Mouse (Mus musculus): ENCODE results near the gene Mbtps1. TPM values are rescaled to one million over a fixed set of nuclear protein-coding genes. Genes with fewer than 3 reads are reported as not detected.

Mbtps1 gene
- total and polyA plus RNA-seq, 3 experiments, result 40.2 to 108 (median 98.7) TPM

DNA sequence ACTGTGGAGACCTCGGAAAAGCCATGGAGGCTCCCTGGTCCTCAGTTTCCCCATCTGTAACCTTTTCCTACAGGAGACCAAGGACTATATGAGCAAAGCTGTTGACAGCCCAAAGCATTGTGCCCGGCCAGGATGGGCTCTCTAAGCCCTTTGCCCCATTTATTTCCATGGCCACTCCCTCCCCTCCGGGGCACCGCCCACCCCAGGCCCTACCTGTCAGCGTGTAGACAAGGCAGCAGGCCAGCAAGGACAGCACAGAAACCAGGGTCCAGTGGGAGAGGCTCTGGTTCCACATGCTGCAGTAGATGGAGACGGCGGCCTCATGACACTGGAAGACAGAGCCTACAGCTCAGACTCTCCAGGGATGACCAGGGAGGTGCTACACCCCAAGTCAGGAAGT lies 71.4 kb downstream of the Mbtps1 start:
- Histone ChIP-seq H3K4me1 (ENCODE audit: insufficient read depth, low read depth, low read length) (no peaks in the 10 kb centered on the region), H3K36me3 (replicated peaks) (no peaks in the 10 kb centered on the region), H3K9me3 (replicated peaks) (no peaks in the 10 kb centered on the region), H3K27me3 (ENCODE audit: insufficient read depth, low read length) (peaks cover 20% of the 10 kb centered on the region), H3K4me3 (ENCODE audit: low read depth, low read length) (no peak overlapping the region)
- TF ChIP-seq POLR2AphosphoS5 (IDR thresholded peaks at IDR 0.05; ENCODE audit: insufficient replicate concordance, low read depth, low read length), result no peak
- TF ChIP-seq TAL1 (conservative IDR thresholded peaks at IDR 0.05; ENCODE audit: low read depth, low read length), result no peak
- TF ChIP-seq GATA2 (IDR thresholded peaks at IDR 0.05; ENCODE audit: borderline replicate concordance, low read depth, low read length), result no peak
- no peak for TF ChIP-seq CTCF (IDR thresholded peaks at IDR 0.05; ENCODE audit: low read depth, low read length)
- no peak for TF ChIP-seq GATA1 (IDR thresholded peaks at IDR 0.05; ENCODE audit: borderline replicate concordance, low read length)
- ATAC-seq (ENCODE audit: extremely low read depth, insufficient number of reproducible peaks, low FRiP score, poor library complexity, severe bottlenecking), result no peak
- no peak for DNase-seq (ENCODE audit: low spot score)

GRCm38 (mm10) chr8:119484145-119484896 lies 74.2 kb downstream of the Mbtps1 start:
- TF ChIP-seq POLR2AphosphoS5 (IDR thresholded peaks at IDR 0.05; ENCODE audit: insufficient replicate concordance, low read depth, low read length) (no peak), GATA1 (IDR thresholded peaks at IDR 0.05; ENCODE audit: borderline replicate concordance, low read length) (no peak), CTCF (IDR thresholded peaks at IDR 0.05; ENCODE audit: low read depth, low read length) (no peak), TAL1 (conservative IDR thresholded peaks at IDR 0.05; ENCODE audit: low read depth, low read length) (no peak), GATA2 (IDR thresholded peaks at IDR 0.05; ENCODE audit: borderline replicate concordance, low read depth, low read length) (no peak)

DNA sequence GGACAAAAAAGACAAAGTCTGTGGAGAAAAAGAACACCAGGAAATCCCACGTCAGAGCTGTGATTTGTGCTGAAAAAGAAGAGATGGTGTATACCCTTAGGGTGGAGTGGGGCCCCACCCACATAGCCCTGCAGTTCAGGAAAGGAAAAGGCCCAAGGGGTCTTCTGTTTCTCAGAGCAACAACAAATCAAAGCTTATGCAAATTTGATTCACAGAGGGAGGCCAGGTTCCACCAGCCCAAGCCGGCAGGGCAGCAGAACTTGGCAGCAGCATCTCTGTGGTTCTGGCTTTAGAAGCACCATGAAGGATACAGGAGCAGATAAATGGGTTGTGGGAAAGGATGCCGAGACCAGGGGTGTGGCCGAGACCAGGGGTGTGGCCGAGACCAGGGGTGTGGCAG lies 79.9 kb downstream of the Mbtps1 start:
- H3K9me3 ChIP-seq (replicated peaks), result no peaks in the 10 kb centered on the region
- TF ChIP-seq CTCF (IDR thresholded peaks at IDR 0.05; ENCODE audit: low read depth, low read length) (no peak), GATA1 (IDR thresholded peaks at IDR 0.05; ENCODE audit: borderline replicate concordance, low read length) (no peak), POLR2AphosphoS5 (IDR thresholded peaks at IDR 0.05; ENCODE audit: insufficient replicate concordance, low read depth, low read length) (no peak), GATA2 (IDR thresholded peaks at IDR 0.05; ENCODE audit: borderline replicate concordance, low read depth, low read length) (no peak)
- H3K36me3 ChIP-seq (replicated peaks), result no peaks in the 10 kb centered on the region
- no peak overlapping the region for H3K4me3 ChIP-seq (ENCODE audit: low read depth, low read length)
- H3K27me3 ChIP-seq (ENCODE audit: insufficient read depth, low read length), result peaks cover 36% of the 10 kb centered on the region
- H3K4me1 ChIP-seq (ENCODE audit: insufficient read depth, low read depth, low read length), result no peaks in the 10 kb centered on the region
- ATAC-seq (ENCODE audit: extremely low read depth, insufficient number of reproducible peaks, low FRiP score, poor library complexity, severe bottlenecking), result no peak
- no peak for DNase-seq (ENCODE audit: low spot score)

More at GRCm38 (mm10) chr8:119484145-119484896, 74.2 kb downstream of the Mbtps1 start:
- no peaks in the 10 kb centered on the region for H3K36me3 ChIP-seq (replicated peaks)
- no peaks in the 10 kb centered on the region for H3K9me3 ChIP-seq (replicated peaks)
- peaks cover 25% of the 10 kb centered on the region for H3K27me3 ChIP-seq (ENCODE audit: insufficient read depth, low read length)
- no peaks in the 10 kb centered on the region for H3K4me1 ChIP-seq (ENCODE audit: insufficient read depth, low read depth, low read length)
- no peak overlapping the region for H3K4me3 ChIP-seq (ENCODE audit: low read depth, low read length)
- DNase-seq (ENCODE audit: low spot score), result no peak
- no peak for ATAC-seq (ENCODE audit: extremely low read depth, insufficient number of reproducible peaks, low FRiP score, poor library complexity, severe bottlenecking)

DNA sequence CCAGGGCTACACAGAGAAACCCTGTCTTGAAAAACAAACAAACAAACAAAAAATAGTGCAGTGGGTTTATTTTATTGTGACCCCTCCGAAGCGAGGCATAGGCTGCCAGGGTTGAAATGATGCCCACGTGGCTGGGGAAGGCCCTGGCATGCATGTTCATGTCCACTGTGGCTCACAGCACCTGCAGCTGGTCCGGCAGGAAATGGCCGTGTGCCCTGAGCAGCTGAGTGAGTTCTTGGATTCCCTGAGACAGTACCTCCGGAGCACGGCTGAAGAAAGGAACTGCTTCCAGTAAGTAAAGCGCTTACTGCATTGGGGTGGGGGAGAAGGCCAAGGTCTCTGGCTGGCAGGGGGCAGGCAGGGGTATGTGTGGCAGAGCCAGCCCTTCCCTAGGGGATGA lies 90.4 kb downstream of the Mbtps1 start:
- no peak for ATAC-seq (ENCODE audit: extremely low read depth, insufficient number of reproducible peaks, low FRiP score, poor library complexity, severe bottlenecking)
- Histone ChIP-seq H3K9me3 (replicated peaks) (no peaks in the 10 kb centered on the region), H3K27me3 (ENCODE audit: insufficient read depth, low read length) (peaks cover 17% of the 10 kb centered on the region; the same call in 1 of the 2 replicates), H3K4me1 (ENCODE audit: insufficient read depth, low read depth, low read length) (no peaks in the 10 kb centered on the region), H3K4me3 (ENCODE audit: low read depth, low read length) (no peak overlapping the region), H3K36me3 (replicated peaks) (no peaks in the 10 kb centered on the region)
- no peak for TF ChIP-seq POLR2AphosphoS5 (IDR thresholded peaks at IDR 0.05; ENCODE audit: insufficient replicate concordance, low read depth, low read length)
- TF ChIP-seq TAL1 (conservative IDR thresholded peaks at IDR 0.05; ENCODE audit: low read depth, low read length), result no peak
- no peak for TF ChIP-seq GATA1 (IDR thresholded peaks at IDR 0.05; ENCODE audit: borderline replicate concordance, low read length)
- TF ChIP-seq GATA2 (IDR thresholded peaks at IDR 0.05; ENCODE audit: borderline replicate concordance, low read depth, low read length), result no peak
- TF ChIP-seq CTCF (IDR thresholded peaks at IDR 0.05; ENCODE audit: low read depth, low read length), result no peak
- no peak for DNase-seq (ENCODE audit: low spot score)

DNA sequence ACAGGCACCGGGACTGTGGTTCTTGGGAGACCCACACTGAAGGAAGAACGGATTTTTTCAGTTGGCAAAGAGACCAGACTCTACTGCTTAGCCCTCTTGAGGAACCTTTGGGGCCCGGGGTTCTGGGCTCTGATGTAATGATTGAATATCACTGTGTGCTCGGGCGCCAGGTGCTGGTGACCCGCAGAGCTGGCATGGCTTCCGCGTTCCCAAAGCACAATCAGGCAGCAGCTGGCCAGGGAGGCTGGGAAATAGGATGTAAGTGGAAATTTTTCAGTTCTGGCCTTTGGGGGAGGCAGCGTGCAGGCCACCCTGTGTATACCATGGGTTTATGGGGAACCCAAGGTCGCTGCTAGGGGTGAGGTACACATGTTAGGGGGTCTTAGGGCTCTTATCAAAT lies 91.7 kb downstream of the Mbtps1 start:
- H3K27me3 ChIP-seq (ENCODE audit: insufficient read depth, low read length), result peaks cover 12% of the 10 kb centered on the region; the same call in 1 of the 2 replicates
- H3K9me3 ChIP-seq (replicated peaks), result no peaks in the 10 kb centered on the region
- ATAC-seq (ENCODE audit: extremely low read depth, insufficient number of reproducible peaks, low FRiP score, poor library complexity, severe bottlenecking), result no peak
- no peak overlapping the region for H3K4me3 ChIP-seq (ENCODE audit: low read depth, low read length)
- TF ChIP-seq GATA1 (IDR thresholded peaks at IDR 0.05; ENCODE audit: borderline replicate concordance, low read length), result no peak
- no peak for TF ChIP-seq POLR2AphosphoS5 (IDR thresholded peaks at IDR 0.05; ENCODE audit: insufficient replicate concordance, low read depth, low read length)
- no peak for TF ChIP-seq GATA2 (IDR thresholded peaks at IDR 0.05; ENCODE audit: borderline replicate concordance, low read depth, low read length)
- no peak for TF ChIP-seq CTCF (IDR thresholded peaks at IDR 0.05; ENCODE audit: low read depth, low read length)
- DNase-seq (ENCODE audit: low spot score), result no peak
- H3K4me1 ChIP-seq (ENCODE audit: insufficient read depth, low read depth, low read length), result no peaks in the 10 kb centered on the region
- no peaks in the 10 kb centered on the region for H3K36me3 ChIP-seq (replicated peaks)

GRCm38 (mm10) chr8:119466105-119466504 lies 92.4 kb downstream of the Mbtps1 start:
- no peaks in the 10 kb centered on the region for H3K9me3 ChIP-seq (replicated peaks)
- H3K36me3 ChIP-seq (replicated peaks), result no peaks in the 10 kb centered on the region
- DNase-seq (ENCODE audit: low spot score), result no peak
- no peaks in the 10 kb centered on the region for H3K4me1 ChIP-seq (ENCODE audit: insufficient read depth, low read depth, low read length)
- H3K4me3 ChIP-seq (ENCODE audit: low read depth, low read length), result no peak overlapping the region
- TF ChIP-seq POLR2AphosphoS5 (IDR thresholded peaks at IDR 0.05; ENCODE audit: insufficient replicate concordance, low read depth, low read length), result no peak
- TF ChIP-seq GATA1 (IDR thresholded peaks at IDR 0.05; ENCODE audit: borderline replicate concordance, low read length), result no peak
- TF ChIP-seq GATA2 (IDR thresholded peaks at IDR 0.05; ENCODE audit: borderline replicate concordance, low read depth, low read length), result no peak
- no peak for TF ChIP-seq CTCF (IDR thresholded peaks at IDR 0.05; ENCODE audit: low read depth, low read length)
- TF ChIP-seq TAL1 (conservative IDR thresholded peaks at IDR 0.05; ENCODE audit: low read depth, low read length), result no peak
- no peak for ATAC-seq (ENCODE audit: extremely low read depth, insufficient number of reproducible peaks, low FRiP score, poor library complexity, severe bottlenecking)
- H3K27me3 ChIP-seq (ENCODE audit: insufficient read depth, low read length), result peaks cover 7% of the 10 kb centered on the region; the same call in 1 of the 2 replicates
